Mouse (Mus musculus) cortical plate, adult 2 months (tissue): ENCODE measurements around the gene Olfr1442. TPM values are rescaled to one million over a fixed set of nuclear protein-coding genes. Genes with fewer than 3 reads are reported as not detected.
"Not testable (repeated sequence)": the region's sequence is repeated elsewhere in the genome, so short reads cannot be mapped to it uniquely, and the experiment has no call there.

Experiments
- H3K27ac ChIP-seq: fragments of 200-500 bp; 2 replicates; pipeline ENCODE4 v1.5.1; 2012; ENCODE audit warnings: low read length, control low read depth, inconsistent platforms; ENCODE audit not compliant: insufficient read depth
- H3K4me1 ChIP-seq: fragments of 200-500 bp; 2 replicates; pipeline ENCODE4 v1.6.1; 2011; ENCODE audit warnings: low read length; ENCODE audit not compliant: control insufficient read depth, insufficient read depth
- H3K4me3 ChIP-seq: fragments of 200-500 bp; 2 replicates; pipeline ENCODE4 v1.5.1; 2011; ENCODE audit warnings: mild to moderate bottlenecking, low read length, control low read depth; ENCODE audit not compliant: insufficient read depth
- CTCF ChIP-seq: fragments of 200-500 bp; IDR thresholded peaks from 2 replicates; pipeline ENCODE4 v1.5.1; 2011; ENCODE audit warnings: mild to moderate bottlenecking, control low read depth, low read length; ENCODE audit not compliant: insufficient read depth; ENCODE audit errors: extremely low read depth
- POLR2A ChIP-seq: fragments of 200-500 bp; IDR thresholded peaks from 2 replicates; pipeline ENCODE4 v1.6.1; 2011; ENCODE audit warnings: mild to moderate bottlenecking, low read length, control low read depth; ENCODE audit not compliant: insufficient read depth; ENCODE audit errors: extremely low read depth
- polyA plus RNA-seq: library from polyadenylated mRNA; depleted of rRNA; stranded (reverse); fragments of >200 nt; gene quantifications from 2 replicates; pipeline ENCODE4 v1.2.3, GENCODE M21; 2012; rRNA removed

Olfr1442 gene
- polyA plus RNA-seq: not detected in 2 replicates

GRCm38 (mm10) chr19:12670139-12670538 is at the start of gene Olfr1442:
Gene Olfr1442 (plus strand): TSS chr19:12670439.
- Histone ChIP-seq H3K4me3 (no peak within 1 kb of the TSS), H3K27ac (no peak within 1 kb of the TSS), H3K4me1 (no peaks in the 10 kb centered on the region)
- TF ChIP-seq CTCF (no peak), POLR2A (no peak)

- no peak for TF ChIP-seq CTCF
- TF ChIP-seq POLR2A: no peak
- no peak within 1 kb of the TSS for H3K4me3 ChIP-seq
- no peak within 1 kb of the TSS for H3K27ac ChIP-seq
- H3K4me1 ChIP-seq: no peaks in the 10 kb centered on the region
Observed at GRCm38 (mm10) chr19:12633176-12633575, 37.1 kb upstream of the Olfr1442 start, which contains the start of gene Glyat. Gene Glyat (plus strand): TSS chr19:12633308.

- Histone ChIP-seq H3K4me1 (no peaks in the 10 kb centered on the region), H3K27ac (no peak overlapping the region), H3K4me3 (no peak overlapping the region)
- no peak for TF ChIP-seq CTCF
- TF ChIP-seq POLR2A: no peak
Observed at GRCm38 (mm10) chr19:12634259-12634658, 36.0 kb upstream of the Olfr1442 start.

- Histone ChIP-seq H3K4me1 (no peaks in the 10 kb centered on the region), H3K27ac (no peak overlapping the region), H3K4me3 (no peak overlapping the region)
- TF ChIP-seq POLR2A: no peak
- no peak for TF ChIP-seq CTCF
Observed at GRCm38 (mm10) chr19:12634963-12635362, 35.3 kb upstream of the Olfr1442 start.

- no peak for TF ChIP-seq POLR2A
- no peak for TF ChIP-seq CTCF
- H3K27ac ChIP-seq: no peak overlapping the region
- H3K4me1 ChIP-seq: no peaks in the 10 kb centered on the region
- no peak overlapping the region for H3K4me3 ChIP-seq
Observed at GRCm38 (mm10) chr19:12636863-12637262, 33.4 kb upstream of the Olfr1442 start.

- H3K4me1 ChIP-seq: no peaks in the 10 kb centered on the region
- no peak for TF ChIP-seq CTCF
- no peak for TF ChIP-seq POLR2A
- no peak overlapping the region for H3K4me3 ChIP-seq
- H3K27ac ChIP-seq: no peak overlapping the region
Observed at GRCm38 (mm10) chr19:12638049-12638448, 32.2 kb upstream of the Olfr1442 start.

GRCm38 (mm10) chr19:12649511-12649910 is 20.7 kb upstream of the Olfr1442 start:
- Histone ChIP-seq H3K4me3 (no peak overlapping the region), H3K4me1 (no peaks in the 10 kb centered on the region), H3K27ac (no peak overlapping the region)
- TF ChIP-seq POLR2A (no peak), CTCF (no peak)

GRCm38 (mm10) chr19:12666156-12666555 is 4.1 kb upstream of the Olfr1442 start:
- Histone ChIP-seq H3K4me3 (no peak overlapping the region), H3K27ac (no peak overlapping the region), H3K4me1 (no peaks in the 10 kb centered on the region)
- TF ChIP-seq POLR2A (no peak), CTCF (no peak)

GRCm38 (mm10) chr19:12668601-12669000 is 1.6 kb upstream of the Olfr1442 start:
- not testable (repeated sequence) for H3K4me1 ChIP-seq, H3K27ac ChIP-seq, H3K4me3 ChIP-seq

GRCm38 (mm10) chr19:12671051-12671450 is 812 bp downstream of the Olfr1442 start:
- no peaks in the 10 kb centered on the region for H3K4me1 ChIP-seq
- TF ChIP-seq POLR2A (no peak), CTCF (no peak)
- H3K4me3 ChIP-seq: no peak overlapping the region
- no peak overlapping the region for H3K27ac ChIP-seq

GRCm38 (mm10) chr19:12677812-12678211 is 7.6 kb downstream of the Olfr1442 start, which contains the start of gene Olfr1443:
Gene Olfr1443 (plus strand): TSS chr19:12678112.
- H3K4me3 ChIP-seq: no peak within 1 kb of the TSS
- no peaks in the 10 kb centered on the region for H3K4me1 ChIP-seq
- H3K27ac ChIP-seq: no peak within 1 kb of the TSS
- TF ChIP-seq CTCF (no peak), POLR2A (no peak)
